Mouse (Mus musculus) neural tube, embryonic 12.5 days (tissue): ENCODE results near the gene Strc. TPM values are rescaled to one million over a fixed set of nuclear protein-coding genes. Genes with fewer than 3 reads are reported as not detected.
A peak's percentile ranks its signal among the peaks of the same experiment; 100 is the strongest.

ENCODE experiments used
- ATAC-seq: fragments of 200-750 bp; cut with Nextera tagmentation; 2 replicates; pipeline ENCODE4 v1.8.0; 2017; ENCODE audit warnings: low read depth, mild to moderate bottlenecking, moderate TSS enrichment, moderate library complexity; ENCODE audit not compliant: low FRiP score
- H3K27ac ChIP-seq: fragments of 300-500 bp; sonication (generic); 2 replicates; pipeline ENCODE4 v1.5.1; 2016
- H3K27me3 ChIP-seq: fragments of 300-500 bp; sonication (generic); replicated peaks from 2 replicates; pipeline ENCODE4 v1.6.1; 2016; ENCODE audit warnings: mild to moderate bottlenecking
- H3K36me3 ChIP-seq: fragments of 300-500 bp; sonication (generic); 2 replicates; pipeline ENCODE4 v1.6.1; 2016; ENCODE audit warnings: mild to moderate bottlenecking
- H3K4me1 ChIP-seq: fragments of 300-500 bp; sonication (generic); 2 replicates; pipeline ENCODE4 v1.6.1; 2016
- H3K4me2 ChIP-seq: fragments of 300-500 bp; sonication (generic); replicated peaks from 2 replicates; pipeline ENCODE4 v1.6.1; 2016; ENCODE audit warnings: mild to moderate bottlenecking
- H3K4me3 ChIP-seq: fragments of 300-500 bp; sonication (generic); 2 replicates; pipeline ENCODE4 v1.5.1; 2016
- H3K9ac ChIP-seq: fragments of 300-500 bp; sonication (generic); 2 replicates; pipeline ENCODE4 v1.6.1; 2016; ENCODE audit warnings: mild to moderate bottlenecking
- H3K9me3 ChIP-seq: fragments of 300-500 bp; sonication (generic); 2 replicates; pipeline ENCODE4 v1.6.1; 2016; ENCODE audit warnings: mild to moderate bottlenecking
- WGBS: fragments of 180-500 bp; shearing (Covaris S2); methylation state at CpG from one replicate; pipeline ENCODE4 v1.1.7; 2016; 5-methylcytosine and 5-hydroxymethylcytosine counted together
- polyA plus RNA-seq: library from polyadenylated mRNA; unstranded; fragments of >200 nt; fragmentation: Nextera tagmentation; extraction: Ambion mirVana; gene quantifications from 2 replicates; pipeline ENCODE4 v1.2.1, GENCODE M21; 2016

The Strc gene
- polyA plus RNA-seq, 1 experiment from 2014 or later, result not detected

DNA sequence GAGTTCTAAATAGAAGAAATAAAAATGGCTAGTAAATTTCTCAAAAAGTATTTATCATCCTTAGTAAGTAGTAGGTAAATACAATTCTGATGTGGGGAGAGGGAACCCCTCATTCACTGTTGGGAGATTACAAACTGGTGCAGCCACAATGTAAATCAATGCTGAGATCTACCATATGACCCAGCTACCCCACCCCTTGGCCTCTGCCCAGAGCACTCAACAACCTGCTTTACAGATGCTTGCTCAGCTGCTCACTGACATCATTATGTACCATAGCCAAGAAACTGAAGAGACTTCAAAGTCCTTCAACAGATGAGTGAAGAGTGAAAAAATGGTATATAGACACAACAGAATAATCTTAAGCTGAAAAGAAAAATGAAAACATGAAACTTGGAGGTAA lies 16.3 kb upstream of the Strc start:
- H3K9me3 ChIP-seq, result no peaks in the 10 kb centered on the region
- no peaks in the 10 kb centered on the region for H3K4me1 ChIP-seq
- no peak overlapping the region for H3K9ac ChIP-seq
- no peaks in the 10 kb centered on the region for H3K36me3 ChIP-seq
- H3K4me2 ChIP-seq, result no peak overlapping the region
- no peak for ATAC-seq
- no peaks in the 10 kb centered on the region for H3K27me3 ChIP-seq
- no peak overlapping the region for H3K27ac ChIP-seq
- no peak overlapping the region for H3K4me3 ChIP-seq

DNA sequence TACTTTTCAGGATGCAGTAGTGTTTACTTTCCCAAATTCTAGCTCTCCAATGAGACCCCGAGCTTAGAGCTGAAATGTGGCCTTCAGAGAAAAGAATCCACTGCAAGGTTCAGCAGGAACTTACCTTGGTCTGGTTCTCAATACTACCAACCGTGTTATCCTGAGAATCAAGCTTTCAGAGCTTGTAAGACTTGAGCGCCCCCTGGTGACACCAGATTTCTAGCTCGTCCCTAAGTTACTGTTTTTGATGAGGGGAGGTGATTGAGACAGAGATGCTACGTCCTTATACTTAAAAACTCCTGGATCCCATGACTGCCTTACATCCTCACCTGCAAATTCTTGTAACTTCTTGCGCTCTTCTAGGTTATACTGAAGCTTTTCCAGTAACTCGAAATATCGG lies 9.7 kb upstream of the Strc start:
- Histone ChIP-seq H3K9ac (no peak overlapping the region), H3K27me3 (no peaks in the 10 kb centered on the region), H3K9me3 (no peaks in the 10 kb centered on the region), H3K27ac (no peak overlapping the region), H3K4me1 (no peaks in the 10 kb centered on the region), H3K4me2 (no peak overlapping the region), H3K4me3 (no peak overlapping the region), H3K36me3 (no peaks in the 10 kb centered on the region)
- 14% methylated on average over 8 of the region's 8 CpGs for WGBS
- ATAC-seq, result no peak

DNA sequence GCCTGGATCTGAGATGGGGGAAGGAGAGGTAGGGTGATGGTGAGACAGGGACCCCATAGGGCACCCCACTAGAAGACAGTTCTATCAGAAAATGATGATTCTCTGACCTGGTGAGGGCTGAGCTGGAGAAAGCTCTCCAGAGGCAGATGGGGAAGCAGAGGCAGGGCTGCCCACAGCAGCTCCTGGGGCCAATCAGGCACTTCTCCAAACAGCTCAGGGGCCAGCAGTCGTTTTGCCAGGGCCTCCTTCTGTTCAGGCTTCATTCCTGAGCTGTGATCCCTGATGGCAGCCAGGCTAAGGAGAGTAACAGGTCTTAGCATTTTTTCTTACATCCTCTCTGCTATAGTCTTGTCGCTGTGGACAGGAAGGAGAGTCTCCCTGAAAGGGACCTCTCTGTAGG lies 12.2 kb downstream of the Strc start:
- H3K9ac ChIP-seq, result no peak overlapping the region
- H3K4me1 ChIP-seq, result no peaks in the 10 kb centered on the region
- H3K27ac ChIP-seq, result no peak overlapping the region
- no peaks in the 10 kb centered on the region for H3K9me3 ChIP-seq
- H3K36me3 ChIP-seq, result no peaks in the 10 kb centered on the region
- no peak for ATAC-seq
- no peaks in the 10 kb centered on the region for H3K27me3 ChIP-seq
- H3K4me3 ChIP-seq, result no peak overlapping the region
- H3K4me2 ChIP-seq, result no peak overlapping the region
- 65% methylated on average over 2 of the region's 2 CpGs for WGBS

DNA sequence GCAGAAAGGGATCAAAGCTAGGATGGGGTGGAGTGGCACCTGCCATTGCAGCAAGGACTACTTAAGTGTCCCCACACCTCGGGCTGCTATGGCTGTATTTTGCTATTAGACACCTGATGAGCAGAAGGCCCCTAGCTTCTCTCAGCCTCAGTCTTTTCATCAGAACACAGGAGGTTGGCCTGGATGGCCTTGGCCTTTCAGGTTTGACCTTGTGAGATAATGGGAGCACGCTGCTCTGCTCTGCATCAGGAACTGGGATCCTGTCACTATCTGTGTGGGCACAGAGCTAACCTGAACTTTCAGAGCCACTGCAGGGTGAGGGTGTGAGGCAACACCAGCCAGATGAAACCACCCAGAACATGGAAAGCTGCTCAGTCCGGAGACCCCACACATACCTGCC lies 14.7 kb downstream of the Strc start:
- Histone ChIP-seq H3K36me3 (no peaks in the 10 kb centered on the region), H3K4me1 (no peaks in the 10 kb centered on the region), H3K27me3 (no peaks in the 10 kb centered on the region), H3K27ac (no peak overlapping the region), H3K4me3 (no peak overlapping the region), H3K9me3 (no peaks in the 10 kb centered on the region), H3K9ac (no peak overlapping the region), H3K4me2 (no peak overlapping the region)
- WGBS, result 70% methylated on average over 3 of the region's 3 CpGs
- no peak for ATAC-seq

DNA sequence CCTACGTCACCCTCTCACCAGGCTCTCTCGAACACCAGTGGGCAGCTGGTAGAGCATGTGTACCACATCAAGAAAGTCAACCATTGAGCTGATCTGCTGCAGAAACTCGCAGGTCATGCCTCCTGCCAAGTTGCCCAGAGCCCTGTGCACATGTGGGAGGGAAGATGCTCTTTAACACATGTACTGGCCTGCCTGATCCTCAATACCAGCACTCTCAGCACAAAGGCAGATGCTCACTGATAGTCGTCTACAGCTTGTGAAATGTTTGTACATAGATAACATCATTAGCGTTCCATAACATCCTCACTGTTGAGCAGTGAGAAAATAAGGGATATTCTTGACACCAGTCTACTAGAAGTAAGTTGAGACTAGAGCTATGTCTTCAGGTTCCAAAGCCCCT lies 16.0 kb downstream of the Strc start:
- H3K9ac ChIP-seq, result no peak overlapping the region
- no peaks in the 10 kb centered on the region for H3K36me3 ChIP-seq
- H3K27me3 ChIP-seq, result no peaks in the 10 kb centered on the region
- WGBS, result 89% methylated on average over 5 of the region's 5 CpGs
- H3K4me2 ChIP-seq, result no peak overlapping the region
- H3K27ac ChIP-seq, result no peak overlapping the region
- no peak overlapping the region for H3K4me3 ChIP-seq
- H3K4me1 ChIP-seq, result no peaks in the 10 kb centered on the region
- no peak for ATAC-seq
- H3K9me3 ChIP-seq, result no peaks in the 10 kb centered on the region

DNA sequence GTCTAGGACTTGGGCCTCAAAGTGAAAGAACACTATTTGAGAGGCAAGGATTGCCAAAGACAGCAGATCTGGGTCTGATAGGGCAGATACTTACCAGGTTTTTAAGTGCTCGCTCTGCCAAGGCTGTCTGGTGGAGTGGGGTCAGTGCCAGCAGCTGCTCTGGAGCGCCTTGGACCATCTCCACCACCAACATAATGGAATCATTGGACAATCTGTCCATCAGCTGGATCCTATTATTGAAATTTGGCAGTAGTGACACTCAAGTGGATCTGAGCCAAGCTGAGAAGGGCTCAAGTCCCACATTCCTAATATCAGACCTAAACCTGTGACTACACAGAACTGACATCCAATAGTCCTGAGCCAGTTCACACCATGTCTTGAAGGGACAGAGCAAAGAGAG lies 18.1 kb downstream of the Strc start:
- Histone ChIP-seq H3K9ac (no peak overlapping the region), H3K27ac (no peak overlapping the region), H3K36me3 (no peaks in the 10 kb centered on the region), H3K9me3 (no peaks in the 10 kb centered on the region), H3K4me3 (no peak overlapping the region), H3K4me2 (no peak overlapping the region), H3K4me1 (no peaks in the 10 kb centered on the region), H3K27me3 (no peaks in the 10 kb centered on the region)
- WGBS, result 93% methylated on average over 2 of the region's 2 CpGs
- ATAC-seq, result no peak

DNA sequence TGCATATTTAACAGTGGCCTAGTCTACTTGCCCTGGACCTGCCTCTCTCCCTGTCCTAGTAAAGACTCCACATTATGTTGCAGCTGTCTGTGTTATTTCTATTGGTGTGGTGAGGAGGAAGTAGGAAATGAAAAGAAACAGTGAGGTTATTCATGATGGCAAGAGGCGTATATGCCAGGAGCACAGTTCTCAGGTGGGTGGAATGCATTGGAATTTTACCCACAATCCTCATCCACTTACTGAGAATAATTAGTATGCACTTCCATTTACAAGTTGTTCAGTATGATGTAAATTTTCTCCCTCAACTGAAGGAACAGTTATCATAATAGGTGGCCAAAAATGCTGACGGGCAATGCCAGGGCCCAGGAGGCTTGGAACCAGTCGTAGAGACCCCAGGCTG lies 23.3 kb downstream of the Strc start:
- Histone ChIP-seq H3K36me3 (no peaks in the 10 kb centered on the region), H3K9me3 (no peaks in the 10 kb centered on the region), H3K4me1 (peaks cover 2% of the 10 kb centered on the region), H3K4me2 (no peak overlapping the region), H3K27me3 (peaks cover 5% of the 10 kb centered on the region; the same call in 1 of the 2 replicates), H3K4me3 (no peak overlapping the region), H3K9ac (no peak overlapping the region), H3K27ac (no peak overlapping the region)
- 84% methylated on average over 3 of the region's 3 CpGs for WGBS
- ATAC-seq, result no peak

DNA sequence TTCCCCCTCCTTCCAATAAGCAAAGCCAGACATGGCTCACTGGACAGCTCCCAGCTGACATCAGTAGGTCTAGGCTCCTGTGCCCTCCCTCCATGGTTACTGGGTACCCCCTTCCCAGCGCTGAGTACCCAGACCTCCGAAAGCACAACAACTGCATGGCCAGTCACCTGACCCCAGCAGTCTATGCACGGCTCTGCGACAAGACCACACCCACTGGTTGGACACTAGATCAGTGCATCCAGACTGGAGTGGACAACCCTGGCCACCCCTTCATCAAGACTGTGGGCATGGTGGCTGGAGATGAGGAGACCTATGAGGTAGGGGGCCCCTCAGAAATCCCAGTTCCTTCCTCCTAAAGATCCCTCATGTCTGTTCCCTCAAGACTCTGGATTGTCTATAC lies 27.5 kb downstream of the Strc start:
- Histone ChIP-seq H3K27me3 (peaks cover 26% of the 10 kb centered on the region), H3K4me3 (no peak overlapping the region), H3K4me2 (0 out of 2 replicates have a peak overlapping the region, but pooled peaks have one; percentile 12), H3K4me1 (peaks cover 13% of the 10 kb centered on the region), H3K36me3 (no peaks in the 10 kb centered on the region), H3K9ac (no peak overlapping the region), H3K9me3 (no peaks in the 10 kb centered on the region), H3K27ac (no peak overlapping the region)
- no peak for ATAC-seq
- WGBS, result 58% methylated on average over 4 of the region's 4 CpGs

DNA sequence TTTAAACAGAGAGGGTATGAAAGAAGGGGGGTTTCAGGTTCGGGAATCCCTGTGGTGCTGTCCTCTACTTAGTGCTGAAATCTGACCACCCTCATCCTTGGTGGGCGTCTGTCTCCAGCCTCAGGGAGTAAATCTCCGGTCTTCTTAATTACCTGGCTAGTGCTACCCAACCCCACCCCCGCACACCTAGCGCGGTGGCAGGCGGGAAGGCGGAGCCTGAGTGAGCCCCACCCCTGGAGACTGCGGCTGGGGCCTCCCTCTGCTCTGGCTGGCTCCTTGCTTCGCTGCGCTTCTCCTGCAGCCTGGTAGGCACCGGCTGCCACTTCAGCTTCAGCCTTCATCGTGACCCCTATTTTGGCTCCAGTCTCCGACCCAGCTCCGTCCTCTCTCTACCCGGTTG lies 28.6 kb downstream of the Strc start:
- H3K27me3 ChIP-seq, result peaks cover 26% of the 10 kb centered on the region
- peak; percentile 48; the same call in 1 of the 2 replicates for ATAC-seq
- peak overlapping the region; percentile 30 for H3K4me3 ChIP-seq
- no peak overlapping the region for H3K27ac ChIP-seq
- peak overlapping the region; percentile 57 for H3K9ac ChIP-seq
- H3K36me3 ChIP-seq, result no peaks in the 10 kb centered on the region
- peaks cover 17% of the 10 kb centered on the region for H3K4me1 ChIP-seq
- H3K9me3 ChIP-seq, result no peaks in the 10 kb centered on the region
- H3K4me2 ChIP-seq, result peak overlapping the region; percentile 60
- WGBS, result under 1% methylated on average over 16 of the region's 16 CpGs

DNA sequence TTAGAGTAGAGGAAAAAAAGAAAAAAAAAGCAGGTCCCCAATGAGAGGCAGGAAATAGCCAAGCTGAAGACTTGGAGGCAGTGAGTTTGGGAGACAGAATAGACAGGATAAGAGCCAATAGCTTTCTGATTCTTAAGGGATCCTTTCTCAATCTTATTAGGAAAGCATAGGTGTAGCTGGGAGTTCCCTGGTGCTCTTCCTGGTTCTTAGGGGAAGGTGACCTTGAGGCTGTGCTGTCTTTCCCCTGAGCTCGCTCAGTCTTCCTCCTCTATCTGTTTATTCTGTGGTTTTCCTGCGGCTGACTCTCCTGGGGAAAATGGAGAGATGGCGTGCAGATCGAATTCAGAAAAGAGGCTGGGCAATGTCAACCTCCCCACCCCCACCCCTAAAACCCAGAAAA lies 29.0 kb downstream of the Strc start:
- H3K27ac ChIP-seq, result no peak overlapping the region
- peaks cover 17% of the 10 kb centered on the region for H3K4me1 ChIP-seq
- 3% methylated on average over 4 of the region's 4 CpGs for WGBS
- peaks cover 26% of the 10 kb centered on the region for H3K27me3 ChIP-seq
- H3K4me2 ChIP-seq, result peak overlapping the region; percentile 60
- peak overlapping the region; percentile 30 for H3K4me3 ChIP-seq
- no peak overlapping the region for H3K9ac ChIP-seq
- no peaks in the 10 kb centered on the region for H3K36me3 ChIP-seq
- no peak for ATAC-seq
- no peaks in the 10 kb centered on the region for H3K9me3 ChIP-seq

DNA sequence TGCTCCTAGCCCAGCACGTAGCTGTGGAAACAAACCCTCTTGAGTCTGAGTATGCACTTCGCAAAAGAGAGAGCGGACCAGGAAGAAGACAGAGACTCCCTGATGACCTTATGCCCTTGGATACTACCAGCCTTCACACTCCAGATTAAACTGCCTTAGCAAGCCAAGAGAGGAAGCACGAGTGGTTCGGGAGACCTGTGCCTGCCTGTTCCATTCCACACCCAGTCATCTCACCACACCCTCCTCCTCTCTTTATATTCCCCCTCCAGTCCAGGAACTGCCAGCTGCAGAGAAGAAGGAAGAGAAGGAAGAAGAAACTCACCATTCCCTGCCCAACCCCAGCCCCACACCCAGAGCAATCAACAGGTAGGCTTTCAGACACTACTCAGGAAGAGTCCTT lies 29.5 kb downstream of the Strc start, which contains the start of gene Ckmt1:
Gene Ckmt1, plus strand, starts transcription at position 221 of the 400 bp plus-strand sequence.
- Histone ChIP-seq H3K9me3 (no peaks in the 10 kb centered on the region), H3K4me3 (peak within 1 kb of the TSS; percentile 30), H3K4me1 (peaks cover 17% of the 10 kb centered on the region), H3K27me3 (peaks cover 26% of the 10 kb centered on the region), H3K4me2 (peak within 1 kb of the TSS; percentile 60), H3K27ac (no peak within 1 kb of the TSS), H3K9ac (peak within 1 kb of the TSS; percentile 57), H3K36me3 (no peaks in the 10 kb centered on the region)
- 63% methylated on average over 5 of the region's 5 CpGs for WGBS
- ATAC-seq, result no peak

DNA sequence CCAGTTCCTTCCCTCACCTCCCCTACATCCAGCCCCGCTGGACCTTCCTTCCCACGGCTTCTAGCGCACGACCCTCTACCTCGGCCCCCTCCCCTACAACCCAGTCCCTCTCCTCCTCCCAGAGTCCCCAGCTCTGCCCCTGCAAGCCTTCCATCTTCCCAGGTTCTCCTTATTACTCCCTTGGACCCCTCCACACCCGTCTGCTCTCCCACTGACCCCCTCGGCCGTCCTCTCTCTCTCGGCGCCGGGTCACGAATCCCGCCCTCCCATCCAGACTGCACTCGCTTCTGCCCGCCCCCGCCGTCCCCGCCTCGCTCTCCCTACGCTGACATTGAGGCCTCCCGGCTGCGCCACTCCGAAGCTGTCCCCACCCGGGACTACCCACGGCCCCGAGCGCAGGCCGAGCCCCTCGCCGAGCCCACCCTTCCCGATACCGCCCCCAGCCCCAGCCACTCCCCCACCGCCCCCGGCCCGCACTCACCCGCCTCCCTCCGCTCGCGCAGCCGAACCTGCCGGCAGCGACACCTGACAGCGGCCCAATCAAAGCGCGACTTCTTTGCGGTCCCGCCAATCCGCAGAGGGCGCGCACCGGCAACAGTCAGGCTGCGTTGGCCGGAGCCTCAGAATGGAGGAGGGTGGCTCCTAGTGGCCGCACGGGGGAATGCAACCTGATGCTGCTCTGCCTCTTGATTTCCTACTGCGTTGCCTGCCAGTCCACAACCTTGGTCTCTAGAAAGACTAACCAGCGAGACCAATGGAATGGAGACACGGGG lies 32.0 kb downstream of the Strc start, which contains the start of gene Ppip5k1:
Gene Ppip5k1, minus strand, starts transcription at position 577 of the 773 bp plus-strand sequence.
- H3K4me2 ChIP-seq, result peak within 1 kb of the TSS; percentile 83
- peak; percentile 93 for ATAC-seq
- H3K36me3 ChIP-seq, result no peaks in the 10 kb centered on the region
- peak within 1 kb of the TSS; percentile 80 for H3K9ac ChIP-seq
- H3K4me3 ChIP-seq, result peak within 1 kb of the TSS; percentile 67
- peaks cover 17% of the 10 kb centered on the region for H3K4me1 ChIP-seq
- peaks cover 23% of the 10 kb centered on the region for H3K27me3 ChIP-seq
- WGBS, result 1% methylated on average over 58 of the region's 58 CpGs
- H3K27ac ChIP-seq, result peak within 1 kb of the TSS; percentile 66; the same call in 1 of the 2 replicates
- no peaks in the 10 kb centered on the region for H3K9me3 ChIP-seq

DNA sequence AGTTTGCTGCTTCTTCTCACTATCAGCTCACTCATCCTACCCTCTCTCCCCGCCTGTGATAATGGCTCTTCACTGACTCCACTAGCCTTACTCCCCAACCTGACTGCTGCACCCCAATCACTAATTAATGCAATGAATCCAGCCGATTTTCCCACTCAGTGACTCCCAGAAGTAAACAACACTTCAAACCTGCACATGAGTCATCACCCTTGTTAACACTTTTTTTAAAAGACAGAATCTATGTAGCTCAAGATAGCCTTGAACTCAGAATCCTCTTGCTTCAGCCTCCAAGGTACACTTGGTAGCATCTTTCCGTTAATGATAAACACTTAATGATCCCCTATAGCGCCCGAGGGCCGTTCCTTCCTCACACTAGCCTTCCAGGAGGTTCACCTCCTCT lies 32.6 kb downstream of the Strc start:
- Histone ChIP-seq H3K4me2 (peak overlapping the region; percentile 83), H3K27ac (0 out of 2 replicates have a peak overlapping the region, but pooled peaks have one; percentile 66), H3K36me3 (no peaks in the 10 kb centered on the region), H3K9me3 (no peaks in the 10 kb centered on the region), H3K4me3 (peak overlapping the region; percentile 67), H3K27me3 (peaks cover 23% of the 10 kb centered on the region), H3K4me1 (peaks cover 17% of the 10 kb centered on the region), H3K9ac (peak overlapping the region; percentile 80)
- WGBS, result 6% methylated on average over 6 of the region's 6 CpGs
- ATAC-seq, result no peak
